Mouse (Mus musculus) heart, embryonic 11.5 days (tissue): ENCODE measurements around the gene Ablim1. TPM values are rescaled to one million over a fixed set of nuclear protein-coding genes. Genes with fewer than 3 reads are reported as not detected.

Experiments
- ATAC-seq: fragments of 200-750 bp; cut with Nextera tagmentation; replicated peaks from 2 replicates; pipeline ENCODE4 v1.8.0; 2017; ENCODE audit warnings: moderate library complexity; ENCODE audit not compliant: insufficient number of reproducible peaks, low FRiP score, low TSS enrichment
- H3K27ac ChIP-seq: fragments of 300-500 bp; sonication (generic); 2 replicates; pipeline ENCODE4 v1.5.1; 2014; ENCODE audit warnings: mild to moderate bottlenecking, low read depth, low read length
- H3K27me3 ChIP-seq: fragments of 300-500 bp; sonication (generic); 2 replicates; pipeline ENCODE4 v1.6.1; 2014; ENCODE audit warnings: mild to moderate bottlenecking, low read length, mixed read lengths; ENCODE audit not compliant: control insufficient read depth, insufficient read depth
- H3K36me3 ChIP-seq: fragments of 300-500 bp; sonication (generic); 2 replicates; pipeline ENCODE4 v1.6.1; 2014; ENCODE audit warnings: mild to moderate bottlenecking, low read length, moderate library complexity, mixed read lengths; ENCODE audit not compliant: control insufficient read depth, insufficient read depth
- H3K4me1 ChIP-seq: fragments of 300-500 bp; sonication (generic); 2 replicates; pipeline ENCODE4 v1.6.1; 2014; ENCODE audit warnings: low read length; ENCODE audit not compliant: control insufficient read depth, insufficient read depth
- H3K4me2 ChIP-seq: fragments of 300-500 bp; sonication (generic); 2 replicates; pipeline ENCODE4 v1.6.1; 2014; ENCODE audit warnings: mild to moderate bottlenecking, moderate library complexity
- H3K4me3 ChIP-seq: fragments of 300-500 bp; sonication (generic); 2 replicates; pipeline ENCODE4 v1.5.1; 2014; ENCODE audit warnings: low read depth, low read length
- H3K9ac ChIP-seq: fragments of 300-500 bp; sonication (generic); 2 replicates; pipeline ENCODE4 v1.6.1; 2014; ENCODE audit warnings: mild to moderate bottlenecking, low read depth, low read length, moderate library complexity
- H3K9me3 ChIP-seq: fragments of 300-500 bp; sonication (generic); replicated peaks from 2 replicates; pipeline ENCODE4 v1.6.1; 2016; ENCODE audit warnings: low read length; ENCODE audit not compliant: control insufficient read depth
- WGBS: fragments of 180-500 bp; shearing (Covaris S2); extraction: QIAGEN DNeasy Blood & Tissue Kit; methylation state at CpG from one replicate; pipeline ENCODE4 v1.1.7; 2014; ENCODE audit not compliant: insufficient replicate concordance; 5-methylcytosine and 5-hydroxymethylcytosine counted together
- polyA plus RNA-seq: library from polyadenylated mRNA; unstranded; fragments of >200 nt; fragmentation: Nextera tagmentation; extraction: Ambion mirVana; gene quantifications from 2 replicates; pipeline ENCODE4 v1.2.1, GENCODE M21; 2014

The Ablim1 gene
- polyA plus RNA-seq, 1 experiment from 2014 or later: 45.8 TPM

DNA sequence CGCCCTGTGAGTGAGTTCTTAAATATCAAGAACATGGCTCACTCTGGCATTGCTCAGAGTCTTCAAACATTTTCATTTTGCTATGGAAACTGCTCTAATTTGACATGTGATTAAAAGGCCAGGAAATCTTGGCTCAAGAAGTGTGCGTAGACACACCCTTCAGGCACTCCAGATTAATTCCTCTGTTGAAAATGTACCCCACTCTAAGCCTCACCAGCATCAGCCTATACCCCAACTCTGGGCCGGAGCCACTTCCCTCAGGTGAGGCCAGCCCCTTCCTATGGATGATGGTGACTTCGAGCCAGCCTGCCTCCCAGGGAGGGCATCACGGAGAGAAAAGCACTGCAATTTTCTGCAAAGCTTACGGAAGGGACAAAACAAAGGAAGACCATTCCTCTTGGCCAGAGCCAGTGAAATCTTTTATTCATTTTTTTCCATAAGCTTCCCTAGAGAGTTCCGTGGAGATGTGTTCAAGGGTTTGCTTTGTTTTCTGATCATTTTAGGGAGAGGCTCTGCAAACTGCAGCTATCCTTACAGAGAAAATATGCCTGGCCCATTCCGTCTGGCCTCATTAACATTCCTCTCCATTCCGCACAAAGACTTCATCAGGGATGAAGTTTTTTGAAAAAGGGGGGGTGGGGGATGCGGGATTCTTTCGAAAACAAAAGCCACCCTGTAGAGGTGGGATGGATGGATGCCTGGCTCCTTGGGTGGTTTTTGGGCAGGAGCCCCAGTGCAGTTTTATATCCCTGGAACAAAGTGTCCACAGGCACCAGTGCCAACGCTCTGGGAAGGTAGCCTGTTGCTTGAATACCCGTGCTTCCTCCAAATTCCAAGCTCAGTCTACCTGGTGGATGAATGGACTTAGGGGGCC lies 236.7 kb downstream of the Ablim1 start:
- H3K4me1 ChIP-seq: peaks cover 10% of the 10 kb centered on the region
- no peaks in the 10 kb centered on the region; the same call in 1 of the 2 replicates for H3K36me3 ChIP-seq
- no peak overlapping the region for H3K27ac ChIP-seq
- H3K27me3 ChIP-seq: no peaks in the 10 kb centered on the region
- H3K9me3 ChIP-seq: no peaks in the 10 kb centered on the region
- no peak overlapping the region for H3K9ac ChIP-seq
- H3K4me2 ChIP-seq: no peak overlapping the region
- 77% methylated on average over 13 of the region's 13 CpGs for WGBS
- no peak for ATAC-seq
- no peak overlapping the region for H3K4me3 ChIP-seq

DNA sequence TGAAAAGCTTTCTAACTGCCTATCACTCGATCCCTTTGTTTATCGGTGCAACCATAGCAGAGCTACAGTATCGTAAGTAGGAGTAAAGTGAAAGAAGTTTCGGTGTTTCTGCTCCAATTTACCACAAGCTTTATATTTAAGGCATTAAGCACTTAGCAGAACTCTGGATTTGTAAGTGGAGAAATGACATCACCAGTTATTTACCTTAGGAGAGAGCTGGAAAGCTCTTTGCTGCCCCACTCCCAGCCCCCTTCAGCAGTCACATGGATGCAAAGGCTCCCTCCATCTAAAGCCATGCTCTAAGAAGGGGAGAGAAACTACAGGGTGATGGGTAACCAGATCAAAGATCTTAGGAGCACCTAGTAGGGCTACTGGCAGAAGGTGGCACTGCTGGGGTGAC lies 241.3 kb downstream of the Ablim1 start:
- no peak overlapping the region for H3K4me3 ChIP-seq
- peaks cover 15% of the 10 kb centered on the region; the same call in 1 of the 2 replicates for H3K4me1 ChIP-seq
- no peak for ATAC-seq
- WGBS: 82% methylated on average over 4 of the region's 4 CpGs
- H3K4me2 ChIP-seq: no peak overlapping the region
- no peak overlapping the region for H3K9ac ChIP-seq
- no peaks in the 10 kb centered on the region for H3K9me3 ChIP-seq
- H3K36me3 ChIP-seq: no peaks in the 10 kb centered on the region
- H3K27me3 ChIP-seq: no peaks in the 10 kb centered on the region
- no peak overlapping the region for H3K27ac ChIP-seq

DNA sequence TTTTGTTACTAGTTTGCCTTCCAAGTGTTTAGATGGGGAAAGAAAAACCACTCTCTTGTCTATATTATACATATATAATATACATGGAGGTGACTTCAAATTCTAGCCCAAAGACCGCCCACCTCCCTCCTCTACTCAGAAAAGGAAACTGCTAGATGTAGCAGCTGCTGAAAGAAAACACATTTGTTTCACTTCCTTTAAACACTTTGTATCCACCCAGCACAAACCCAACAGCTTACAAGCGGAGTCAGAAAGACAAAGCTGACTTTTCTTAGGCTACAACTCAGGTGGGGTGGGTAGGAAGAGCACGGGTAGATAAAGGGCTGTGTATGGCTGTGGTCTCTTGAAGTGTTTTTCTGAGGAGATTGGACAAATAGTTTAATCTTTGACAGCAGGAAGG lies 242.0 kb downstream of the Ablim1 start:
- H3K4me3 ChIP-seq: no peak overlapping the region
- no peaks in the 10 kb centered on the region for H3K27me3 ChIP-seq
- no peak for ATAC-seq
- no peaks in the 10 kb centered on the region for H3K9me3 ChIP-seq
- H3K4me1 ChIP-seq: peaks cover 15% of the 10 kb centered on the region; the same call in 1 of the 2 replicates
- H3K4me2 ChIP-seq: no peak overlapping the region
- H3K27ac ChIP-seq: no peak overlapping the region
- 67% methylated on average over 3 of the region's 3 CpGs for WGBS
- H3K36me3 ChIP-seq: no peaks in the 10 kb centered on the region
- H3K9ac ChIP-seq: no peak overlapping the region

DNA sequence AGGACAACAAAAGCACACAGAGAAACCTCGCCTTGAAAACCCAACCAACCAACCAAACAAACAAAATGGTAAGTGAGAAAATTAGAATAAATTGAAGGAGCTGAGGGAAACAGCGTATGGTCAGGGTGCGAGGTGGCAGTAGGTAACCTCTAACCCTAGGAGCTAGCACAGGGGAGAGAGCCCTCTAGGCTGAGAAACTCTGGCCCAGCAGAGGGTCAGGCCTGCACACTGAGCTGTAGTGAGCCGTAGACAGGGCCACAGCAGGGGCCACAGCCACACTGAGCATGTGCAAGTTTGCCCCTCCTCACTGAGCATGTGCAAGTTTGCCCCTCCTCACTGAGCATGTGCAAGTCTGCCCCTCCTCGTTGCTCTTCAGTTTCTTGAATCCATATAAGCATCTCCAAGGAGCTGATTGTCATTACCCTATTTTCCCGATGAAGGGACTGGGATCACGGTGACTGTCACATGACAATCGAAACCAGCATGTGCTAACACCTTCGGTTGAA lies 247.6 kb downstream of the Ablim1 start:
- ATAC-seq: no peak
- Histone ChIP-seq H3K36me3 (peaks cover 4% of the 10 kb centered on the region; the same call in 1 of the 2 replicates), H3K27me3 (no peaks in the 10 kb centered on the region), H3K4me1 (peaks cover 8% of the 10 kb centered on the region; the same call in 1 of the 2 replicates), H3K27ac (no peak overlapping the region), H3K9me3 (no peaks in the 10 kb centered on the region), H3K4me3 (no peak overlapping the region), H3K4me2 (no peak overlapping the region), H3K9ac (no peak overlapping the region)
- 87% methylated on average over 9 of the region's 9 CpGs for WGBS

DNA sequence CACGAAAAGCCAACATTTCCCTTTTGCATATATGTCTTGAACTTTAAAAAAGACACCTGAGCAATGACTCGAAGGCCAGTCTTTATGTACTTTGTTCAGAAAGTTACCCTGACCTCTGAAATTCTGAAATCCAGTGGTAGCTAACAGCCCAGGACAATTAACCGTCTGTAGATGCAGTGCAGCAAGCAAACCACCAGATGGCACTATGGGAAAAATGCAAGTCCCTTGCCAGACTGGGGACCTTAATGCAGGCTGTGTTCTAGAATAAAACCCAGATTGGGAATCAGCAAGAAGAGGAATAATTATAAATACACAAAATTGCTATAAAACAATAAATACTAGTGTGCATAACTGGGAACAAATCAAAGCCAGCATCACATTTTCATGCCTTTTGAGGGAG lies 248.4 kb downstream of the Ablim1 start:
- Histone ChIP-seq H3K27me3 (no peaks in the 10 kb centered on the region), H3K4me2 (no peak overlapping the region), H3K4me3 (no peak overlapping the region), H3K36me3 (peaks cover 6% of the 10 kb centered on the region; the same call in 1 of the 2 replicates), H3K9me3 (no peaks in the 10 kb centered on the region), H3K27ac (no peak overlapping the region), H3K9ac (no peak overlapping the region), H3K4me1 (peaks cover 6% of the 10 kb centered on the region; the same call in 1 of the 2 replicates)
- 35% methylated on average over 3 of the region's 3 CpGs for whole genome bisulfite sequencing
- ATAC-seq: no peak

DNA sequence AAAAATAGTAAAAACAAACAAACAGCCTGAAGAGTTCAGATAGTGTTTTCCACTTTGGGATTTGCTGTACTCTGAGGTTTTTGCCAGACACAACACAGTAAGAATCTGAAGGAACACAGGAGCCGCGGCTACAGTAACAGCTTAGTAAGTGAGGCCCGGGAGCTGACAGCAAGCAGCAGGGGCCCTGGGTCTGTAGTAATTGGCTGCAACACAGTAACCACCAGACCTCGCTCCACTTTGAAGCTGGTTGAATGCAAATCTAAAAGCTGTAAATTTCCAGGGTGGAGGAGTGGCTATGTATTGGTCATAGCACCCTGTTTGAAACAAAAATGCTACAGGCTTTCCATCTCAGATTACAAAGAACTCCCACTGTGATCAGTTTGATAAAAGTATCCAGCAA lies 252.0 kb downstream of the Ablim1 start:
- H3K36me3 ChIP-seq: peaks cover 24% of the 10 kb centered on the region
- WGBS: 82% methylated on average over 4 of the region's 4 CpGs
- H3K9me3 ChIP-seq: peaks cover 3% of the 10 kb centered on the region
- no peaks in the 10 kb centered on the region for H3K4me1 ChIP-seq
- no peak overlapping the region for H3K27ac ChIP-seq
- no peaks in the 10 kb centered on the region for H3K27me3 ChIP-seq
- no peak overlapping the region for H3K4me3 ChIP-seq
- H3K9ac ChIP-seq: no peak overlapping the region
- no peak for ATAC-seq
- H3K4me2 ChIP-seq: no peak overlapping the region

DNA sequence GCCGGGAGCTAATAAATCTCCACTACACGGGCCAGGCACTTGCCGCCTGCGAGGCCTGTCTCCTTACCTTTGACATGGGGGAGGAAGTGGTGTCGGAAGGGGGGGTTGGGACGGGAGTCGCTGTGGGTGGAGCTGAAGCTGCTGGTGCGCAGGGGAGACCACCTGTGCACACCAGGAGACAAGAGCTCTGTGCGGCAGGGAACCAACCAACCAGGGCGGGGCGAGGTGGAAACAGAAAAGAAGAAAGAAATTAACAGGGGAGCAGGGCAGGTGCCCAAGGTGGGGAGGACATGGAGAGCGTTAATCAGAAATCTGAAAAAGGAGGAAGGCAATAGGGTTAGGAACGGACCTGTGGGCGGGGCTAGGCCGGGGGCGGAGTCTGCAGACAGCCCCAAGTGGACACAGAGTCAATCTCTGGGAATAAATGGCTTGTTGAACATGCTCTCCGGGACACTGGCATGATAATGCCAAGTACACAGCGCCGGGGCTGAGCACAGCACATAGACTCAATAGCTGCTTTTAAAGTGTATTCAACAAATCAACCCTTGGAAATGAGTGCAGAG lies 255.6 kb downstream of the Ablim1 start:
- H3K36me3 ChIP-seq: peaks cover 27% of the 10 kb centered on the region
- 57% methylated on average over 19 of the region's 19 CpGs for WGBS
- H3K4me1 ChIP-seq: no peaks in the 10 kb centered on the region
- no peak overlapping the region for H3K4me2 ChIP-seq
- no peak for ATAC-seq
- H3K27ac ChIP-seq: no peak overlapping the region
- H3K27me3 ChIP-seq: no peaks in the 10 kb centered on the region
- no peak overlapping the region for H3K9ac ChIP-seq
- no peak overlapping the region for H3K4me3 ChIP-seq
- H3K9me3 ChIP-seq: peaks cover 5% of the 10 kb centered on the region

DNA sequence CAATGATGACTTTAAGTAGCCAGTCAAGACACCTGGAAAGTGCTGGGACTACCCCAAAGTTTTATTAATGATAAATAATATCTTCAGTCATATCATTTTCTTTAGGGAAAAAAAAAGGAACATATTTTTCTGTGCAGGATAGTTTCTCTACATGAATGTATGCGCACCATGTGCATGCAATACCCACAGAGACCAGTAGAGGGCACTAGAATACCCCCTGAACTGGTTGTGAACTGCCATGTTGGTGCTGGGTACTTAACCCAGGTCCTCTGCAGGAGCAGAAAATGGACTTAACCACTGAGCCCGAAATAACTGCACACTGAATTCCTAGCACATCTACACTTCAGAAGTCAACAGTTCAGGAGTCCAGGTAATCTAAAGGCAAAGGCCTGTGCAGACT lies 257.2 kb downstream of the Ablim1 start:
- no peak overlapping the region for H3K9ac ChIP-seq
- ATAC-seq: no peak
- H3K36me3 ChIP-seq: peaks cover 23% of the 10 kb centered on the region
- H3K4me3 ChIP-seq: no peak overlapping the region
- WGBS: 92% methylated on average over 2 of the region's 2 CpGs
- H3K27ac ChIP-seq: no peak overlapping the region
- peaks cover 5% of the 10 kb centered on the region for H3K9me3 ChIP-seq
- H3K4me2 ChIP-seq: no peak overlapping the region
- no peaks in the 10 kb centered on the region for H3K27me3 ChIP-seq
- no peaks in the 10 kb centered on the region for H3K4me1 ChIP-seq
